Mouse (Mus musculus) myocyte (in vitro differentiated cells): ENCODE data around the gene Isoc2b.
"Not testable (repeated sequence)": the region's sequence is repeated elsewhere in the genome, so short reads cannot be mapped to it uniquely, and the experiment has no call there.

ENCODE experiments used
- CEBPB ChIP-seq: IDR thresholded peaks from 2 replicates; pipeline ENCODE4 v1.6.1; 2011; ENCODE audit warnings: mild to moderate bottlenecking, moderate library complexity; ENCODE audit not compliant: poor library complexity, insufficient read depth, severe bottlenecking
- E2F4 ChIP-seq: IDR thresholded peaks from one replicate; pipeline ENCODE4 v1.6.1; 2011; ENCODE audit warnings: mild to moderate bottlenecking, control low read depth, moderate library complexity; ENCODE audit not compliant: insufficient read depth
- MYOD1 ChIP-seq, 3 experiments: IDR thresholded peaks; one replicate each; pipeline ENCODE4 v1.6.1; 2011; ENCODE audit warnings: control low read depth in 2 of 3, low read depth in 2 of 3, mild to moderate bottlenecking in 2 of 3, moderate library complexity in 1 of 3; ENCODE audit not compliant: insufficient read length in 2 of 3, control insufficient read depth in 1 of 3
- MYOG ChIP-seq, 3 experiments: IDR thresholded peaks; one replicate each; pipeline ENCODE4 v1.6.1; 2011; ENCODE audit warnings: control low read depth in 2 of 3, low read depth in 2 of 3, mild to moderate bottlenecking in 2 of 3; ENCODE audit not compliant: insufficient read length in 2 of 3, control insufficient read depth in 1 of 3, insufficient read depth in 1 of 3
- POLR2A ChIP-seq: IDR thresholded peaks from one replicate; pipeline ENCODE4 v1.6.1; 2011; ENCODE audit warnings: low read depth, mild to moderate bottlenecking, control low read depth, moderate library complexity; ENCODE audit not compliant: insufficient read length
- POLR2AphosphoS2 ChIP-seq: IDR thresholded peaks from one replicate; pipeline ENCODE4 v1.6.1; 2011; ENCODE audit warnings: low read depth, control low read depth; ENCODE audit not compliant: insufficient read length
- SRF ChIP-seq: IDR thresholded peaks from one replicate; pipeline ENCODE4 v1.6.1; 2011; ENCODE audit warnings: low read depth; ENCODE audit not compliant: control insufficient read depth, insufficient read length
- TCF12 ChIP-seq: IDR thresholded peaks from one replicate; pipeline ENCODE4 v1.6.1; 2011; ENCODE audit warnings: mild to moderate bottlenecking, control low read depth; ENCODE audit not compliant: poor library complexity, insufficient read depth, severe bottlenecking

GRCm38 (mm10) chr7:4811131-4811530 lies 58.9 kb downstream of the Isoc2b start:
- TF ChIP-seq TCF12; MYOG (IDR thresholded peaks at IDR 0.05; ENCODE audit: control insufficient read depth in 1 of 3, insufficient read depth in 1 of 3, insufficient read length in 2 of 3, low read depth in 2 of 3); POLR2AphosphoS2; POLR2A; CEBPB; E2F4; SRF; MYOD1 (IDR thresholded peaks at IDR 0.05; ENCODE audit: control insufficient read depth in 1 of 3, insufficient read length in 2 of 3, low read depth in 2 of 3): not testable (repeated sequence)
